Mouse (Mus musculus): ENCODE measurements around the gene Slc31a1. TPM values are rescaled to one million over a fixed set of nuclear protein-coding genes. Genes with fewer than 3 reads are reported as not detected.

The Slc31a1 gene
- 10 to 100 TPM; 12.1 to 13.3 TPM for total RNA-seq (2023)

GRCm38 (mm10) chr4:62360088-62360804, at the start of gene Slc31a1, which contains the start of gene Fkbp15:
Gene Slc31a1 (plus strand): TSS chr4:62360727.
Gene Fkbp15 (minus strand): TSS chr4:62360548.

DNA sequence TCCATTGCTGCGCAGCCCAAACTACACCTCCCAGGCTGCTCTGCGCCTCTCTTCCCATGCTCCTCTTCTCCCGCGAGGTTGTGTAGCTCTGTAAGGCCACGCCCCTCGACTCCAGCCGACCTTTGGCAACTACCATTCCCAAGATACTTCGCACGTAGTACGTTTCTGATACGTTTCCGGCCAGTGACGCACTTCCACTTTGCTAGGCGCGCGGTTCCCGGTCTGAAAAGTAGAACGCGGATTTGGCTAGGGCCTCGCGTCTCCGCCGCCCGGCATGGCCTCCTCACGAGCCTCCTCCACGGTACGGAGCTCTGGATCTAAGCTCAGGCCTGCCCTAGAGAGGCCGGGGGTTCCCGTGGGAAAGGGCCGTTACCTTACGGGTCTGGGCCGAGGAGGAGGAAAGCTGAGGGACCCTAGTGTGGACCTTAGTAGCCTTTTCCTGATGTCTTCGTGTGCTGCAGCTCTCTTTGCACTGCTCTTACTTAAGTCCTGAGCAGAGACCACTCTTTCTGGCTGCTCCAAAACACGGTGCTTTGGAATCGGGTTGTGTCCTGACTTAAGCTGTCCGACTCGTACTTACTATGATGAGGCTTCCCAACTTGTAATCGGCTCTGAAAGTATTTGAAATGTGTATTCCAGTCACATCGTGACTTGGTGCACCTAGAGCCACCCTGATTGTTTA, 48.2 kb downstream of the Slc31a1 start, which contains the start of the genes Cdc26 and Prpf4:
Gene Cdc26 (minus strand): TSS at position 42 of the 682 bp plus-strand sequence.
Gene Prpf4 (plus strand): TSS at position 197 of the 682 bp plus-strand sequence.

GRCm38 (mm10) chr4:62435081-62435480, 74.6 kb downstream of the Slc31a1 start, which contains the start of gene Rnf183:
Gene Rnf183 (minus strand): TSS chr4:62435252.

Other genes with a start within 250 kb of the Slc31a1 start
- gene Mup21, start 209.9 kb upstream of the Slc31a1 start, total RNA-seq (2023), result not detected
- gene Zfp37, start 129.7 kb upstream of the Slc31a1 start, total RNA-seq (2023), result not detected
- gene Slc31a2, start 98.2 kb upstream of the Slc31a1 start, total RNA-seq (2023), result 10 to 100 TPM; 51.4 to 57.8 TPM
- gene Fkbp15, start 179 bp upstream of the Slc31a1 start, total RNA-seq (2023), result 10 to 100 TPM; 83.4 to 94.3 TPM
- 10 to 100 TPM; 36.9 to 41.2 TPM for gene Cdc26, start 47.9 kb downstream of the Slc31a1 start, total RNA-seq (2023)
- gene Prpf4, start 48.1 kb downstream of the Slc31a1 start, total RNA-seq (2023), result 1 to 10 TPM; 7.9 to 8.9 TPM
- not detected for gene Rnf183, start 74.5 kb downstream of the Slc31a1 start, total RNA-seq (2023)
- 1 to 10 TPM in 1 of 2 experiments, not detected in 1; 1.5 TPM for gene Wdr31, start 110.2 kb downstream of the Slc31a1 start, total RNA-seq (2023)
- under 1 TPM; 0.42 to 0.82 TPM for gene Bspry, start 119.3 kb downstream of the Slc31a1 start, total RNA-seq (2023)
- gene Hdhd3, start 142.7 kb downstream of the Slc31a1 start, total RNA-seq (2023), result 1 to 10 TPM; 1.1 to 1.2 TPM
- 10 to 100 TPM; 12.3 to 32.6 TPM for gene Alad, start 159.2 kb downstream of the Slc31a1 start, total RNA-seq (2023)
- gene Pole3, start 164.3 kb downstream of the Slc31a1 start, total RNA-seq (2023), result 10 to 100 TPM; 16.3 to 21.8 TPM
- gene 4933430I17Rik, start 164.6 kb downstream of the Slc31a1 start, total RNA-seq (2023), result under 1 TPM in 1 of 2 experiments, not detected in 1; 0.38 TPM
- 10 to 100 TPM; 78.1 to 86.0 TPM for gene Rgs3, start 199.1 kb downstream of the Slc31a1 start, total RNA-seq (2023)

Measured in neutrophil, adult 59 days (primary cell).